Mouse (Mus musculus) limb, embryonic 10.5 days (tissue): ENCODE measurements around the gene Prkce. TPM values are rescaled to one million over a fixed set of nuclear protein-coding genes. Genes with fewer than 3 reads are reported as not detected.

Experiments used
- DNase-seq: peaks from one replicate; pipeline ENCODE4 v3.0.0-alpha.2; 2017; ENCODE audit warnings: low spot score
- H3K27ac ChIP-seq: fragments of 300-500 bp; sonication (generic); 2 replicates; pipeline ENCODE4 v1.5.1; 2016; ENCODE audit warnings: mild to moderate bottlenecking
- H3K27me3 ChIP-seq: fragments of 300-500 bp; sonication (generic); 2 replicates; pipeline ENCODE4 v1.6.1; 2016; ENCODE audit warnings: low read depth, mild to moderate bottlenecking; ENCODE audit not compliant: poor library complexity, severe bottlenecking
- H3K36me3 ChIP-seq: fragments of 300-500 bp; sonication (generic); 2 replicates; pipeline ENCODE4 v1.6.1; 2016; ENCODE audit warnings: mild to moderate bottlenecking, moderate library complexity
- H3K4me1 ChIP-seq: fragments of 300-500 bp; sonication (generic); 2 replicates; pipeline ENCODE4 v1.6.1; 2016
- H3K4me3 ChIP-seq: fragments of 300-500 bp; sonication (generic); 2 replicates; pipeline ENCODE4 v1.5.1; 2016; ENCODE audit warnings: mild to moderate bottlenecking, moderate library complexity
- H3K9me3 ChIP-seq: fragments of 300-500 bp; sonication (generic); replicated peaks from 2 replicates; pipeline ENCODE4 v1.6.1; 2016; ENCODE audit warnings: mild to moderate bottlenecking
- WGBS: fragments of 180-500 bp; shearing (Covaris S2); methylation state at CpG from one replicate; pipeline ENCODE4 v1.1.7; 2016; 5-methylcytosine and 5-hydroxymethylcytosine counted together
- polyA plus RNA-seq: library from polyadenylated mRNA; unstranded; fragments of >200 nt; fragmentation: Nextera tagmentation; extraction: Ambion mirVana; gene quantifications from 2 replicates; pipeline ENCODE4 v1.2.1, GENCODE M21; 2016

Prkce gene
- polyA plus RNA-seq, 1 experiment from 2014 or later, result 4.9 TPM

DNA sequence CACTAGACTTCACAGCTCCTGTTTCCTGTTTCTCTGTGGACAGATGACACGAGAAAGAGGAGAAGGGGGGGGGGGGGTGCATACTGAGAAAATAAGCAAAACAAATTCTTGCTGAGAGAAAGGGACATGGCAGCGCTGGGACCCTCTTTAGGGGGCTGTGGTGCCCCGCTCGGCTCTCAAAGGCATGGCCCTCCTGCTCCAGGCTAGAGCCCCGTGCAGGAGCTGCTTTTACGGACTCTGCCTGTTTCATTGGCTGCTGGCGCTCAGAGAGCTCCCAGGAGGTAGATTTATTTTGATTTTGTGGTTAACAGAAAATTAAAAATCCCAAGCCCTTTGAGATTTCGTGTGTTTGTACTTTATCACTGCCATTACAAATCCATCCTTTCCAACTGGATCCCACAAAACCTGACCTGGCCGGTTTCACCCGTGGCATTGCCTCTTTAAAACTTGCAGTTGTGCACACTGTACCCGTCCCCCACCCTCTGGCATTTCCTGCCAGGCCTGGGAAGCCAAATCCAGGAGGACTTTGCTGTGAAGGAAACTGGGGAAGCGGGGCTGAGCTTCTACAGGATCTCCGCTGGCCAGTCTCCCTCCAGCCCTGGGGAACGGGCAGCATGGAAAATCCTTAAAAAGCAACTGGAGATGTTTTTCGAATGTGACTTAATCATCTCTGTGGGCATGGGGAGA, 331.9 kb downstream of the Prkce start:
- 0 out of 2 replicates have a peak, but pooled peaks cover 3% of the 10 kb centered on the region for H3K36me3 ChIP-seq
- 73% methylated on average over 15 of the region's 15 CpGs for WGBS
- no peaks in the 10 kb centered on the region for H3K27me3 ChIP-seq
- DNase-seq, result peak; percentile 41
- peaks cover 33% of the 10 kb centered on the region for H3K4me1 ChIP-seq
- no peaks in the 10 kb centered on the region for H3K9me3 ChIP-seq
- no peak overlapping the region for H3K4me3 ChIP-seq
- peak overlapping the region; percentile 67 for H3K27ac ChIP-seq

DNA sequence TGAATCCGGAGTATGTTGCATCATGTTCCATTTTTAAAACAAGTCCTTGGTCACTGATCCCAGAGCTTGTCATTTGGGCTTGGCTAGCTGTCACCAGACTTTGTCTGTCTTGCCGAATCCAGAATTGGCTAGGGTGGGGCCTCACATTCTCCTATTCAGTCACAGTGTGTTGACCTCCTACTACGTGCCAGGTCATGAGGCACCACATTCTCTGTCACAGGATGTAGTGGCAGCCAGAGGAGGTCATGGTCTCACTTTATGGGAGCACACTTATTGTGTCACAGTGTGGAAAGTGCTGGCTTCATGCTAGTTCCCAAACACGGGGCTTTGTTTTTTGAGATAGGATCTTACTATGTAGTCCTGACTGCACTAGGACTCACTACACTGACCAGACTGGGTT, 333.8 kb downstream of the Prkce start:
- H3K9me3 ChIP-seq, result no peaks in the 10 kb centered on the region
- no peak overlapping the region for H3K27ac ChIP-seq
- DNase-seq, result no peak
- H3K36me3 ChIP-seq, result 0 out of 2 replicates have a peak, but pooled peaks cover 3% of the 10 kb centered on the region
- H3K4me3 ChIP-seq, result no peak overlapping the region
- WGBS, result 85% methylated on average over 4 of the region's 4 CpGs
- peaks cover 32% of the 10 kb centered on the region for H3K4me1 ChIP-seq
- H3K27me3 ChIP-seq, result no peaks in the 10 kb centered on the region

DNA sequence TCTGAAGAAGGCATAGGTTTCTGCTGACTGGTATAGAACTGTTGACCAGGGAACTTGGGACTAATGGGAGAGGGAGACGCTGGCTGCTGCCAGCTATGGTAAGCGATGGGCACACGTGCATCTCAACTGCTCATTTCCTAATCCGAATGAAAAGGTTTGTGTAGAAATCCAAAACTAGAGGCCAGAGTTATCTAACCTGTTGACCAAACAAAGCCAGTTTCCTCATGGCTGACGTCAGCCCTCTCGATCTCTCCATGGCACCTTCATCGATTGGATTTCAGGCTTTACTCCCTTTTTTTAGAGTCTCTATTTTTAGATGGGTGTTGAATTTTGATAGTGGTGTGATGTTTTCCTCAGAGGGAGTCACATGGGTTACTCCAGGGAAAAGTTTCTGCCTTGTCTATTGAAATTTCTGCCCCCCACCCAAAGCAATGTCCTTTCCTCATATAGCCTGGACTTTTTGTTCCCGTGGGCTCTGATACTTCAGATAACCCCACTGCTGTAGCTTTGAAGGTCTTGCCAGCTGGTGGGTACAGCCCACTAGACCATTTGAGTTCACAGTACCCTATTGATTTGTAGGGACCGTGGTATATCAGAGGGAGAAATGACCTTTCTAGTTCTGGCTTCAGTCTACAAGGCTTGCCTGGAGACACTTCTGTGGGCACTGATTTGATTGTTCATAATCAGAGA, 335.8 kb downstream of the Prkce start:
- Histone ChIP-seq H3K4me3 (no peak overlapping the region), H3K4me1 (peaks cover 30% of the 10 kb centered on the region), H3K9me3 (no peaks in the 10 kb centered on the region), H3K27me3 (no peaks in the 10 kb centered on the region), H3K27ac (no peak overlapping the region), H3K36me3 (0 out of 2 replicates have a peak, but pooled peaks cover 3% of the 10 kb centered on the region)
- no peak for DNase-seq
- 94% methylated on average over 9 of the region's 9 CpGs for WGBS

DNA sequence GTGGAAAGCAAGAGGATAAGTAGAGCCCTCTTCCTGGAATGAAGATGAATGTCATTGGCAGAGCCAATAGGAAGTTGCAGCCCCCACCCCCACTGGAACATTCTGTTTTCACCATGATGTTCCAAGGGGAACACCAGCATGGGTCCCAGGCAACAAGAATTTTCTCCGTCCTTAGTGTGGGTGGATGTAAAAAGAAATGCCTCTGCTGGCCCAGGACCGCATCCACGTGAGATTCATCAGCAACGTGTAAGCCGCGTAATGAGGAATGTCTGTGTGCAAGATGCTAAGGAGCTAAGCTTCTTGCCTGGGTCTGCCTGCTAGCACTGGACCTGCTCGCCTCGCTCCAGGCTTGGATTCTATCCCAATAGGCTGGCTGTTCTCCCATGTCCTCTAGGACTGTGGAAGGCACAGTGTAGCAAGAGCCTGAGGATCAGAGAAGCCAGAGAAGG, 337.6 kb downstream of the Prkce start, which contains the start of gene Gm10309:
Gm10309 (minus strand) TSS at position 50 of the 449 bp plus-strand sequence.
- Histone ChIP-seq H3K27me3 (no peaks in the 10 kb centered on the region), H3K4me1 (peaks cover 17% of the 10 kb centered on the region), H3K9me3 (no peaks in the 10 kb centered on the region), H3K27ac (no peak within 1 kb of the TSS), H3K36me3 (no peaks in the 10 kb centered on the region), H3K4me3 (no peak within 1 kb of the TSS)
- no peak for DNase-seq
- 90% methylated on average over 8 of the region's 8 CpGs for WGBS

DNA sequence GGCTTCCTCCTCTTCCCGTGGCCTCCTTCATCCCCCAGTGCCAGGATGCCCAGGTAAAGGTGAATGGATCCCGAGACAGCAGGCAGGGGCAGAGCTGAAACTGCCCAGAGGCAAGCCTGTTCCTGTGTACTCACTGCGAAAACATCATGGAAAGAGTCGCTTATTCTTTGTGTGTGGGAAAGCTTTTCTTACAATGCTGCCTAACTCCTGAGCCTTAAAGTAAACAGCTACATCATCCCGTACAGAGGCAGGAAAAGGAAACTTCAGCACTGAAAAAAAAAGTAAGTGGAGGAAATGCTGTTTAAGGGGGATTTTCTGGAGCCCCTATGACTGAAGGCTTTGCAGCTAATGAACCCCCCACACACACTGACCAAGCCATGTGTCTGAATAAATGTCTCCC, 339.3 kb downstream of the Prkce start:
- H3K4me3 ChIP-seq, result no peak overlapping the region
- no peak for DNase-seq
- peaks cover 14% of the 10 kb centered on the region for H3K4me1 ChIP-seq
- H3K36me3 ChIP-seq, result no peaks in the 10 kb centered on the region
- H3K9me3 ChIP-seq, result no peaks in the 10 kb centered on the region
- H3K27me3 ChIP-seq, result no peaks in the 10 kb centered on the region
- H3K27ac ChIP-seq, result peak overlapping the region; percentile 43; the same call in 1 of the 2 replicates
- 78% methylated on average over 5 of the region's 5 CpGs for WGBS

DNA sequence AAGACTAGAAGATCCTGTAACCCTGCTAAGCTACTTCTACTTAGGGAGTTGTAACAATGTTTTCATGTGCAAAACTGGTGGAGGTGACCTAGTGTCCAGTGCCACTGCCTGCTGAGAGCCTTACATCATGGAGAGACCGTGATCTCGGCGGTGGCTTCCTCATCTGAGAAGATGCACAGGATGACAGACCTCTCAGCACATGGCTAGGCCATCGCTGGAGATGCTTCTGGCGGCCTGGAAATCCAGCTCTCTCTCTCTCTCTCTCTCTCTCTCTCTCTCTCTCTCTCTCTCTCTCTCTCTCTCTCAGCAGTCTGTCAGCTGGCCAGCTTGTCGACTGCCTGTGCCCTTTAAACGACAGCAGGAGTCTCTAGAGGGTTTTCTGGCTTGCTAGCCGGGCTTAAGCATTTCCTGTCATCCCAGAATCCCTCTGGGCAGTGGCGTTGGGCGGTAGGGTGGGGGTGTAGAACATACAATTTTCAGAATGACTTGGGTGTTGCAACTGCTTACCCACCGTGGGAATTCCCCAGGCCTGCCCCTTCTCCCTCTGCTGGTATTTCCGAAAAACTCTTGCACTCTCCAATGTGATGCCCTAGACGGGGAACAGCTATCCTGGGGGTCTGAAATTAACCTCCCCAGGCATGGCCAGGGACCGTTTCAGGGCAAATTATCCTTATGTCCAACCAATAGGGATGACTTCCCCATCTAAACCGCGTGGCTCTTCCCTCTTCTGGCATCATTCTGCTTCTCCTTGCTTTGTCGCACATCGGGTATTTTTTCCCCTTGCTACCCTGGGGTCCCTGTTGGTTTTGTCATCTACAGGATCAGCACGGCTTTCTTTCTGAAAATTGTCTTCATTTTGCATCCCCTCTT, 340.0 kb downstream of the Prkce start:
- H3K4me1 ChIP-seq, result peaks cover 14% of the 10 kb centered on the region
- no peaks in the 10 kb centered on the region for H3K36me3 ChIP-seq
- H3K27me3 ChIP-seq, result no peaks in the 10 kb centered on the region
- no peak for DNase-seq
- WGBS, result 83% methylated on average over 19 of the region's 19 CpGs
- H3K4me3 ChIP-seq, result no peak overlapping the region
- H3K9me3 ChIP-seq, result no peaks in the 10 kb centered on the region
- H3K27ac ChIP-seq, result peak overlapping the region; percentile 46; the same call in 1 of the 2 replicates

DNA sequence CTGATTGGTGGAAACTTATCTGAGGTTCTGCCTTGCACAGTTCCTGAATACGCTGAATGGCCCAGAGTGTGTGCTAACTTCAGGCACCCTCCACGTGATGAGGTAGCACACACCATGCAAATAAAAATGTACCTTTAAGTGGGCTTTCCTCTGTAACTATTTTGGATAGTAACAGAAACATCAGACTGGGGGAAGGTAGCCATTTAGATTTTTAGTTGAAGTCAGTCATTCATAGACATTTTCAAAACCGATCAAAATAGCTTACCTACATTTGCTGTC, 340.6 kb downstream of the Prkce start:
- no peak for DNase-seq
- 87% methylated on average over 3 of the region's 3 CpGs for WGBS
- H3K9me3 ChIP-seq, result no peaks in the 10 kb centered on the region
- no peaks in the 10 kb centered on the region for H3K27me3 ChIP-seq
- peaks cover 18% of the 10 kb centered on the region for H3K4me1 ChIP-seq
- no peak overlapping the region for H3K27ac ChIP-seq
- no peak overlapping the region for H3K4me3 ChIP-seq
- no peaks in the 10 kb centered on the region for H3K36me3 ChIP-seq

DNA sequence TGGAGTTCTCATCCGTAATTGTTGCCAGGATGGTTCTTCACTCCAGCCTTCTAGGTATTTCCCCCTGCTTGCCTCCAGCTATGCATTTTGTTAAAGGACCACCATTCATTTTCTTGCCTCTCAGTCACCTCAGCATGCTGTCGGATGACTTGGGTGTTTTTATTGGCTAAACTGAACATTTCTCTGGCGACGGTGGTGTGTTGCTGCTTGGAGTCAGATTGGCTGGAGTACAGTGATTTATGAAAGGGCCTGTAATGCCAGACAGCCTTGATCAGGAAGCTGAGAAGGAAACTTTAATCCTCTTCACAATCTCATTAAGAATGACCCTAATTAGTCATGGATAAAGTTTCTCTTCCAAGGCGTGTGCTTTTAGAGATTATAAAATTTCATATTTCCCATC, 342.3 kb downstream of the Prkce start:
- Histone ChIP-seq H3K27ac (no peak overlapping the region; the same call in 1 of the 2 replicates), H3K9me3 (no peaks in the 10 kb centered on the region), H3K27me3 (no peaks in the 10 kb centered on the region), H3K4me1 (peaks cover 25% of the 10 kb centered on the region), H3K4me3 (no peak overlapping the region), H3K36me3 (no peaks in the 10 kb centered on the region)
- WGBS, result 55% methylated on average over 5 of the region's 5 CpGs
- no peak for DNase-seq

DNA sequence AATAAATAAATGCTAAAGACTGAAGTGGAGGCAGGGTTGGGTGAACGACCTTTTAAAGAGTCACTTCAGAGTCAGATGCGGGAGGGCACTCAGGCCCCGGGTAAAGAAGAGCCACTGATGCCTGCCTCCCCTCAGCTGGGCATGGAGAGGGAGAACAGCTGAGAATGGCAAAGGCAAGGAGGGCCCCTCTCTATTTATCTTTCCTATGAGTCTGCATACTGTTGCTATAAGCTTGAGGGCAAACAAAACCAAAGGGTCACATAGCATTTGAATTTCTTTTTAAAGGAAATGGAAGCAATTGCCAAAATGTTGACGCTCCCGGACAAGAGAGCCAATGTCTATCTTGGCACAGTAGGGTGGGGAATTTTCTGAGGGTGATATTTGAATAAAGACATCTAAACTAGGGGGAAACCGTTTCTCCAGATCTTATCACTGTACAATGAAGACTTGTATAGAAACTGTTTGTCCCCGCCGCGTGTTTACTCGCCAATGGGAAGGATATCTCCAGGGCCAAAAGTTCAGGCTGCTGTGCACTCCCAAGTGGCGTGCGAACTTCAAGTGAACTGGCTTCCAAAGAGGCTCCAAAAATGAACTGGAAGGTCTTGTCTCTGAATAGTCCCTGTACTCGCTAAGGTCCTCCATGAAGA, 347.5 kb downstream of the Prkce start:
- H3K27me3 ChIP-seq, result no peaks in the 10 kb centered on the region
- no peak overlapping the region for H3K27ac ChIP-seq
- H3K36me3 ChIP-seq, result no peaks in the 10 kb centered on the region
- DNase-seq, result no peak
- H3K4me1 ChIP-seq, result peaks cover 12% of the 10 kb centered on the region
- H3K9me3 ChIP-seq, result no peaks in the 10 kb centered on the region
- WGBS, result 92% methylated on average over 13 of the region's 13 CpGs
- no peak overlapping the region for H3K4me3 ChIP-seq

DNA sequence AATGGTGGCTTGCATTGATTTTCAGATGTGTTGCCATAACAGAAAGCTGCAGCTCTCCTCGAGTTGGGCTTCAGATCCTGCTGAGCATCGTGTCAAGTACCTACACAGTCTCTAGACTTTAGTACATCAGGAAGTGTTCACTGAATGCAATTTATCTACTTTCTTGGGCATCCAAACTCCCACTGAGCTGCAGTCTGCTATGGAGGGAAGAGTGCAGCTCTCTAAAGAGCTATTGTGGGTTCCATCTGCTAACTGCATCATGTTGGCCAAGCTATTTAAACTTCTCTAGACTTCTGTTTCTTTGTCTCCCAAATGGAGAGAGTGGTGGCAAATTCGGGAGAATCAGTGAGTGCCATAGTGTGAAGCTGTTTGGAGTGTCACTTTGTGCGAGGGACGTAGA, 349.0 kb downstream of the Prkce start:
- H3K36me3 ChIP-seq, result no peaks in the 10 kb centered on the region
- 78% methylated on average over 5 of the region's 5 CpGs for WGBS

DNA sequence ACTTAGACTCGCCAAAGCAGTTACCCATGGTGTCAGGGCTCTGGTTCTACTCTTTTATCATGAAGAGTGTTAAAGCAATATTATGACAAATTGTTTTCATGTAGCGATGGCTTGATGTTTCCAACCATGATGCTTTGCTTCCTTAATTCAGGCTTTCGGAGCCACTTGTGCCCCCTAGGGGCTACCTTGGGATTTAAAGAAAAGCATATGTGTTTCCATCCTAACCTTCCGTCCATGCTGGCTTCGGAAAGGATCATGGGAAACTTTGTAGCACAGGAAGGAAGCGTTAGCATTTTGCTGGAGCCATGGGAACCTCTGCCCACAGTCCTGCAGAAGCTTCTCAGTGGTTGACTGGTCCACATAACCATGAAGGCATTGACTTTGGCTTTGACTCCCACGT, 351.0 kb downstream of the Prkce start:
- peaks cover 2% of the 10 kb centered on the region for H3K4me1 ChIP-seq
- no peak overlapping the region for H3K4me3 ChIP-seq
- no peaks in the 10 kb centered on the region for H3K36me3 ChIP-seq
- H3K27ac ChIP-seq, result no peak overlapping the region
- H3K27me3 ChIP-seq, result no peaks in the 10 kb centered on the region
- DNase-seq, result no peak
- H3K9me3 ChIP-seq, result no peaks in the 10 kb centered on the region
- 89% methylated on average over 7 of the region's 7 CpGs for WGBS

More for the DNA sequence above, 349.0 kb downstream of the Prkce start:
- H3K4me3 ChIP-seq, result no peak overlapping the region
- H3K9me3 ChIP-seq, result no peaks in the 10 kb centered on the region
- no peak overlapping the region for H3K27ac ChIP-seq
- H3K4me1 ChIP-seq, result peaks cover 10% of the 10 kb centered on the region
- DNase-seq, result no peak
- H3K27me3 ChIP-seq, result no peaks in the 10 kb centered on the region

DNA sequence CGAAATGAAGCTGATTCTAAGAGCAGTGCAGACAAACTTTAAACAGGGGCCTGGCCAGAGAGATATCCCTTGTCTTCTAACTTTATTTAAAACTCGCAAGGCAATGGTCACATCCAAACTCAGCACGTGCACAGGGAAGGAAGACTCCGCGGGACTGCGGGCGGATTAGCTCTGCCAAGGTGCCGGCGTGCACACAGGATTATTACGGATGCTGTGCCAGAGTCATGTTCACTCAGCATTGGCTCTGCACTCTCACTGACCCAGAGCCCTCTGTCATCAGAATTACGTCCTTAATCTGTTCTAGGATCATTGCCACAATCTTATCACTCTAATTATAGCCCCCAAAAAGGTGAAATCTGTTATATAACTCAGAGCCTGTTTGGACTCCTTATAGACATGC, 353.7 kb downstream of the Prkce start:
- Histone ChIP-seq H3K4me3 (no peak overlapping the region), H3K9me3 (no peaks in the 10 kb centered on the region), H3K27ac (no peak overlapping the region), H3K27me3 (no peaks in the 10 kb centered on the region), H3K36me3 (no peaks in the 10 kb centered on the region), H3K4me1 (no peaks in the 10 kb centered on the region)
- DNase-seq, result no peak
- WGBS, result 94% methylated on average over 11 of the region's 11 CpGs
